Mouse (Mus musculus) lung, adult 2 months (tissue): ENCODE data around the gene Arhgef7.

Experiments used
- CTCF ChIP-seq: fragments of 200-500 bp; IDR thresholded peaks from 2 replicates; pipeline ENCODE4 v1.5.1; 2011; ENCODE audit warnings: mild to moderate bottlenecking, low read length, control low read depth; ENCODE audit not compliant: insufficient read depth
- POLR2A ChIP-seq: fragments of 200-500 bp; IDR thresholded peaks from 2 replicates; pipeline ENCODE4 v1.6.1; 2011; ENCODE audit warnings: low read depth, mild to moderate bottlenecking, control low read depth, low read length, borderline replicate concordance; ENCODE audit errors: extremely low read depth

DNA sequence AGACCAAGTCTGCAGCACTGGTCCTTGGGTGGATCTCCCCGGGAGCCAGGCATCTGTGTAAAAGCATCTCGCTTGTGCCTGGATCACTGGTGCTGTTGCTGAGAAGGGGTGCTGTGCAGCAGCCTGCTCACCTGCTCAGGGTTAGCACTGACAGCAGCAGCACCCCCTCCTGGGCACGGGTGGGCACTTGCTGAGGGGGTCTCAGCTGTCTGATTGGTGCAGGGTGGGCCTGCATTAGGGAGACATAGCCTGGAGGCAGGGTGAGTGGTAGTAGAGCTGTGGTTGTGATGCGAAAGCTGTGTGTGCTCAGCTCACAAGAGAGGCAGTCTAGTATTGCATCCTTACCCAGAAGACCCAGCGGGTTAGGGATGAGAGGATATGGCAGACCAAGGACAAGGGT lies 92.6 kb downstream of the Arhgef7 start:
- TF ChIP-seq CTCF (no peak), POLR2A (no peak)
